Mouse (Mus musculus) intestine, embryonic 14.5 days (tissue): ENCODE measurements around the gene Pan3. TPM values are rescaled to one million over a fixed set of nuclear protein-coding genes. Genes with fewer than 3 reads are reported as not detected.

Experiments used
- ATAC-seq: fragments of 200-750 bp; cut with Nextera tagmentation; replicated peaks from 2 replicates; pipeline ENCODE4 v1.8.0; 2017; ENCODE audit warnings: low read depth, moderate number of reproducible peaks, moderate TSS enrichment, moderate library complexity; ENCODE audit not compliant: low FRiP score, low TSS enrichment
- DNase-seq: peaks from one replicate; pipeline ENCODE4 v3.0.0-alpha.2; 2018; ENCODE audit warnings: low spot score
- H3K27ac ChIP-seq: fragments of 300-500 bp; sonication (generic); 2 replicates; pipeline ENCODE4 v1.5.1; 2014; ENCODE audit warnings: low read depth, mild to moderate bottlenecking, control low read depth
- H3K27me3 ChIP-seq: fragments of 300-500 bp; sonication (generic); replicated peaks from 2 replicates; pipeline ENCODE4 v1.6.1; 2014; ENCODE audit warnings: low read length, control low read depth; ENCODE audit not compliant: control insufficient read depth, insufficient read depth
- H3K36me3 ChIP-seq: fragments of 300-500 bp; sonication (generic); 2 replicates; pipeline ENCODE4 v1.6.1; 2014; ENCODE audit warnings: low read length, control low read depth; ENCODE audit not compliant: control insufficient read depth, insufficient read depth
- H3K4me1 ChIP-seq: fragments of 300-500 bp; sonication (generic); replicated peaks from 2 replicates; pipeline ENCODE4 v1.6.1; 2014; ENCODE audit warnings: low read length, control low read depth, mixed read lengths; ENCODE audit not compliant: control insufficient read depth, insufficient read depth
- H3K4me2 ChIP-seq: fragments of 300-500 bp; sonication (generic); 2 replicates; pipeline ENCODE4 v1.6.1; 2014; ENCODE audit warnings: low read length
- H3K4me3 ChIP-seq: fragments of 300-500 bp; sonication (generic); 2 replicates; pipeline ENCODE4 v1.5.1; 2014; ENCODE audit warnings: low read depth, low read length, control low read depth, mixed read lengths
- H3K9ac ChIP-seq: fragments of 300-500 bp; sonication (generic); 2 replicates; pipeline ENCODE4 v1.6.1; 2014; ENCODE audit warnings: mild to moderate bottlenecking, low read length
- H3K9me3 ChIP-seq: fragments of 300-500 bp; sonication (generic); 2 replicates; pipeline ENCODE4 v1.6.1; 2016; ENCODE audit warnings: low read length, control low read depth; ENCODE audit not compliant: control insufficient read depth
- WGBS: fragments of 180-500 bp; shearing (Covaris S2); extraction: QIAGEN DNeasy Blood & Tissue Kit; methylation state at CpG from one replicate; pipeline ENCODE4 v1.1.7; 2014; 5-methylcytosine and 5-hydroxymethylcytosine counted together
- polyA plus RNA-seq: library from polyadenylated mRNA; unstranded; fragments of >200 nt; fragmentation: Nextera tagmentation; extraction: Ambion mirVana; gene quantifications from 2 replicates; pipeline ENCODE4 v1.2.1, GENCODE M21; 2014

Pan3 gene
- polyA plus RNA-seq, 1 experiment from 2014 or later: 75.0 TPM

DNA sequence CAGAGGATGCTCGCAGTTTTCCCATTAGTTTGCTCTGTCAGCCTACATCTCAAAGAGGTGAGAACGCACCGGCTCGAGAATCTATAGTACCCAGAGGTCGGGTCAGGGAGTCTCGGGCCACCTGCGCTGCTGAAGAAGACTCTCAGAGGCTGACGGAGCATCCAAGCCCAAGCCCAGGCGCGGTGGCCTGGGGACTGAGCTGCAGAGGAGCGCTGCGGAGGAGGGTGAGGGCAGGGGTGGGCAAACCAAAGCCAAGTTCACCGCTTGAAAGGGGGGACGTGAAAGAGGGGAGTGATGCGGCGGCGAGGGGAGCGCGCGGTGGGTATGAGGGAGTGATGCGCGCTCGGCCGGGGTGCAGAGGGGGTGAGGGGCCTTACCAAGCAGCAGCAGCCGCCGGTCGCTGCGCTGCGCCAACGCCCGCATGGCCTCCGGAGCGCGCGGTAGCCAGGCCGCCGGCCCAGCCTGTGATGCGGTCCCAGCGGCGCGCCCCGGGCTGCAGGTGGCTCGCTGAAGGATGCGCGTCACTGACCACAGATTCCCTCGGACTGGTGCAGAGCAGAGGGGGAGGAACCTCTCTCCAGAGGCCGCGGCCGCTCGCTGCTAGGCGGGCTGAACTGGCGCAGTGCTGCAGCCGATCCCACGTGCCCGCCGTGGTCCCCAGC lies 30.0 kb upstream of the Pan3 start, which contains the start of gene Flt3:
Flt3 (minus strand) TSS at position 647 of the 662 bp plus-strand sequence.
- H3K27ac ChIP-seq: no peak within 1 kb of the TSS
- H3K4me1 ChIP-seq: peaks cover 8% of the 10 kb centered on the region; the same call in 1 of the 2 replicates
- H3K9me3 ChIP-seq: no peaks in the 10 kb centered on the region
- peaks cover 43% of the 10 kb centered on the region for H3K27me3 ChIP-seq
- H3K36me3 ChIP-seq: no peaks in the 10 kb centered on the region
- ATAC-seq: peak; percentile 70; the same call in 1 of the 2 replicates
- H3K9ac ChIP-seq: no peak within 1 kb of the TSS
- H3K4me3 ChIP-seq: peak within 1 kb of the TSS; percentile 31
- peak within 1 kb of the TSS; percentile 49 for H3K4me2 ChIP-seq
- WGBS: under 1% methylated on average over 50 of the region's 56 CpGs
- DNase-seq: peak; percentile 63

DNA sequence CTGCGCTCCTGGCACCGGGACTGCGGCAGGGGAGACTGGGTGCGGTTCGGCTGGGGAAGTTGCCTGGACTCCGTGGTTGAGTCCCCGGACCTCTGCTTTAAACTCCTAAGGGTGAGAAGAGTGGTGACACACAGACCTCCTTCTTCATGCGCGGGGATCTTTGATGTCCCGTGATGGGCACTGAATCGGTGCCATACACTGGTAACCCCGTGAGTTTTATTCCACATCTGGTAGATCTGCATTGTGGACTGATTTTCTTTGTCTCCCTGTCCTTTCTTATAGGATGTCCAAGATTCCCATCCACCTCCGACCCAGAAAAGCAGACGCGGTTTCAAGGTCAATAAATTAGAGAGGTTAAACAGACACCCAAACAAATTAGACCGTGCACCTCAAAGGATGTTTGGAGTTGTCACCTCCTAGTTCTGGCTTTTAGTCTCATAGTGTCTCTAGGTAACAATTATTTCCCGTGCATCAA lies 29.4 kb upstream of the Pan3 start:
- H3K4me1 ChIP-seq: peaks cover 8% of the 10 kb centered on the region; the same call in 1 of the 2 replicates
- H3K4me3 ChIP-seq: peak overlapping the region; percentile 31
- peaks cover 43% of the 10 kb centered on the region for H3K27me3 ChIP-seq
- H3K27ac ChIP-seq: no peak overlapping the region
- no peaks in the 10 kb centered on the region for H3K9me3 ChIP-seq
- peak overlapping the region; percentile 49 for H3K4me2 ChIP-seq
- no peaks in the 10 kb centered on the region for H3K36me3 ChIP-seq
- WGBS: 2% methylated on average over 17 of the region's 17 CpGs
- H3K9ac ChIP-seq: no peak overlapping the region
- no peak for DNase-seq
- ATAC-seq: no peak

DNA sequence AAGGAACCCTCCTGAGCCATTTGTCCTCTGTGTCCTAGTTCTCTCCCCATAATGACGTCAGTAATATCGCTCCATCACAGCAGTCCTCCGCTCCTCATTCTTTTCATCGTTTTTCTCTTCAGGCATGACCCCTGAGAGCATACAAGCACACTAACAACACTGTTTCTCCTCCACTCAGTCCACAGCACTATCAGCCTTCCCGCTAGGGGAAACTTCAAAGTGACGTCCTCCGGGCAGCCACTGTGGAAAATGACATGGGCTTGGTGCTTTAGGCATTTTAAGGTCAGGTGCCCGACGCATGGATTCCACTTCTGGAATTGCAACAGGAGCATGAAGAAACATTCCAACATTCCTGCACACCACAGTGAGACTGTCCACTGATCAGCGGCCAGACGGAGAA lies 28.9 kb upstream of the Pan3 start:
- Histone ChIP-seq H3K9me3 (no peaks in the 10 kb centered on the region), H3K27ac (no peak overlapping the region), H3K4me2 (0 out of 2 replicates have a peak overlapping the region, but pooled peaks have one; percentile 49), H3K4me3 (0 out of 2 replicates have a peak overlapping the region, but pooled peaks have one; percentile 31), H3K9ac (no peak overlapping the region), H3K4me1 (peaks cover 8% of the 10 kb centered on the region; the same call in 1 of the 2 replicates), H3K36me3 (no peaks in the 10 kb centered on the region), H3K27me3 (peaks cover 43% of the 10 kb centered on the region)
- WGBS: 25% methylated on average over 11 of the region's 11 CpGs
- DNase-seq (no peak), ATAC-seq (no peak)

DNA sequence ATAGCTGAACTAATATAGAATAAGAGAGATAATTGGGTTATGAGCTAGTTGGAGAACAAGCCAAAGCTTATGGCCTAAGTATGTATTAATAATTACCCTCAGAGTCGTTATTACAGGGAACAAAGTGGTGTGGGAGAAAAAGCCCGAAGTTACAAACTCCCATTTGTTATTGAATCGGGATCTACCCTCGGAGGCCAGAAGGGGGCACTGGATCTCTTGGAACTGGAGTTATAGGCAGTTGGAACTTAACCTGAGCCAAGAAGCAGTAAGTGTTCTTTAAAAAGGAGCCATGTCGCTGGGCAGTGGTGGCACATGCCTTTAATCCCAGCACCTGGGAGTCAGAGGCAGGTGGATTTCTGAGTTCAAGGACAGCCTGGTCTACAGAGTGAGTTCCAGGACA lies 27.5 kb upstream of the Pan3 start:
- Histone ChIP-seq H3K27ac (no peak overlapping the region), H3K4me2 (no peak overlapping the region), H3K4me1 (peaks cover 8% of the 10 kb centered on the region; the same call in 1 of the 2 replicates), H3K27me3 (peaks cover 43% of the 10 kb centered on the region), H3K4me3 (no peak overlapping the region), H3K36me3 (no peaks in the 10 kb centered on the region), H3K9me3 (no peaks in the 10 kb centered on the region), H3K9ac (no peak overlapping the region)
- 24% methylated on average over 5 of the region's 5 CpGs for WGBS
- DNase-seq (peak; percentile 69), ATAC-seq (no peak)

DNA sequence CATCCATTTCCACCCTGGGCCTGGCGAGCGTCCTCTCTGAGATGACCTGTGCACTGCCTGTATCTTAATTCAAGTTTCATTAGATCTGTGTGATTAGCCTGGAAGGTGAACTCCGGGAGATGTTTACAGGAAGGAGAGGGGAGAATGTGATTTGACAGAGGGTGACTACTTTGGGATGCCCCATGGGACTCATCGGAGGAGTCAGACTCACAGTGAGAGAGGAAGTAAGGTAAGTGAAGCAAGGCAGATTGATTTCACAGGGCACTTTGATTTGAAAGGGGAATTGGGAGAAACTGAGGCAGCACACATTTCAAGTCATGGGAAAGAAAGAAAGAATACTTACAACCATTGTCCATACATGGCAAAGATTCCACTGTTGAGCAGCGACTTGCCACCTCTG lies 23.8 kb upstream of the Pan3 start:
- H3K9me3 ChIP-seq: no peaks in the 10 kb centered on the region
- H3K36me3 ChIP-seq: no peaks in the 10 kb centered on the region
- H3K4me3 ChIP-seq: no peak overlapping the region
- DNase-seq (no peak), ATAC-seq (no peak)
- H3K4me1 ChIP-seq: 0 out of 2 replicates have a peak, but pooled peaks cover under 1% of the 10 kb centered on the region
- peaks cover 11% of the 10 kb centered on the region for H3K27me3 ChIP-seq
- no peak overlapping the region for H3K4me2 ChIP-seq
- H3K9ac ChIP-seq: no peak overlapping the region
- H3K27ac ChIP-seq: no peak overlapping the region
- WGBS: 74% methylated on average over 5 of the region's 5 CpGs

DNA sequence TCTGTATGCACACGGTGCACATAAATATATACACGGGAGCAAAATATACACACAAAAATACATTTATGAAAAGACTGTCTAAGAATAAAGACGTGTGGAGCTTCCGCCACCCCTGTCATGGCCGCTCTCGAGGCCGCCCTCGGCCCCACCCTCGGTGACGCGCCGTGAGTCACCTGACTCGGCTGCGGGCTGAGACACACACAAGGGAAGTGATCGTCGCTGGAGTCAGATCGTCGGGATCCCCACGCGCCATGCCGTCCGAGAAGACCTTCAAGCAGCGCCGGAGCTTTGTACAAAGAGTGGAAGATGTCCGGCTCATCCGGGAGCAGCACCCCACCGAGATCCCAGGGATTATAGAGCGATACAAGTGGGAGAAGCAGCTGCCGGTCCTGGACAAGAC lies 21.2 kb upstream of the Pan3 start:
- Histone ChIP-seq H3K4me3 (peak overlapping the region; percentile 18; the same call in 1 of the 2 replicates), H3K4me1 (no peaks in the 10 kb centered on the region), H3K9me3 (no peaks in the 10 kb centered on the region), H3K27ac (no peak overlapping the region), H3K9ac (no peak overlapping the region), H3K36me3 (no peaks in the 10 kb centered on the region), H3K27me3 (no peaks in the 10 kb centered on the region), H3K4me2 (peak overlapping the region; percentile 29)
- 57% methylated on average over 29 of the region's 29 CpGs for WGBS
- ATAC-seq (no peak), DNase-seq (no peak)

DNA sequence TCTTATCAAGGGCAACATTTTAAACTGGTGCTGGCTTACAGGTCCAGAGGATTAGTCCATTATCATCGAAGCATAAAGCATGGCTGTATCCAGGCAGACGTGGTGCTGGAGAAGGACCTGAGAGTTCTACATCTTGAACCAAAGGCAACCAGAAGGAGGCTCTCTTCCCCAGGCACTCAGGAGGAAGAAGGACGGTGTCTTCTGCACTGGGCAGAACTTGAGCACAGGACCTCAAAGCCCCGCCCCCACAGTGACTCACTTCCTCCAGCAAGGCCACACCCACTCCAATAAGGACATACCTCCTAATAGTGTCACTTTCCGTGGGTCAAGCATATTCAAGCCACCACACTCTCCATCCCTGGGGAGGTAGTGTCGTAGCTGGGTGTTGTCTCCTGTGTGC lies 19.4 kb upstream of the Pan3 start:
- DNase-seq: no peak
- Histone ChIP-seq H3K27me3 (no peaks in the 10 kb centered on the region), H3K9ac (no peak overlapping the region), H3K9me3 (no peaks in the 10 kb centered on the region), H3K4me1 (no peaks in the 10 kb centered on the region), H3K4me2 (no peak overlapping the region), H3K36me3 (no peaks in the 10 kb centered on the region), H3K4me3 (no peak overlapping the region), H3K27ac (no peak overlapping the region)
- ATAC-seq: no peak
- WGBS: 87% methylated on average over 6 of the region's 6 CpGs

DNA sequence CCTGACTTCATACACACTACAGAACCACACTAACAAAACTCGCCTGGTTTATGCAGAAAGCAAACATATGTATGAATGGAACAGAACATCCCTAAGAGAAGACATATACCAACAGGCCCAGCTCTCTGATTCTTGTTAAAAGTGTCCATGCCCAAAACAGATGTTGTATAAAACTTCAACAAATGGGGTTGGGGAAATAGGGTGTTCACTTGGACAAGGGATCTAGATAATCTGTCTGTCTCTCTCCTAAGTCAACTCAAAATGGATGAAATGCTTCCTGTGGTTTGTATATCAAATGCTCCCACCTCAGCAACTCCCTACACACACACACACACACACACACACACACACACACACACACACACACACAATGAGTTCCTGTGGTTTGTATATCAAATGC lies 12.0 kb upstream of the Pan3 start:
- Histone ChIP-seq H3K4me3 (no peak overlapping the region), H3K27me3 (no peaks in the 10 kb centered on the region), H3K9me3 (no peaks in the 10 kb centered on the region), H3K9ac (no peak overlapping the region), H3K4me2 (no peak overlapping the region), H3K4me1 (no peaks in the 10 kb centered on the region), H3K27ac (no peak overlapping the region), H3K36me3 (no peaks in the 10 kb centered on the region)
- DNase-seq (no peak), ATAC-seq (no peak)
- WGBS: 84% methylated on average over 1 of the region's 1 CpGs
